Mouse (Mus musculus): ENCODE data around the gene Zfp940.

GRCm38 (mm10) chr7:29880916-29881315, 27.4 kb upstream of the Zfp940 start:
- no peak for TF ChIP-seq POLR2A (IDR thresholded peaks at IDR 0.05; ENCODE audit: extremely low read depth, insufficient read depth, low read length)
- no peak for TF ChIP-seq CTCF (IDR thresholded peaks at IDR 0.05; ENCODE audit: extremely low read depth, insufficient read depth, low read length)
